Mouse (Mus musculus): ENCODE results near the gene Smok2b. TPM values are rescaled to one million over a fixed set of nuclear protein-coding genes. Genes with fewer than 3 reads are reported as not detected.

Gene Smok2b
- polyA plus RNA-seq (2017; shearing (Covaris generic)): 0.18 TPM

DNA sequence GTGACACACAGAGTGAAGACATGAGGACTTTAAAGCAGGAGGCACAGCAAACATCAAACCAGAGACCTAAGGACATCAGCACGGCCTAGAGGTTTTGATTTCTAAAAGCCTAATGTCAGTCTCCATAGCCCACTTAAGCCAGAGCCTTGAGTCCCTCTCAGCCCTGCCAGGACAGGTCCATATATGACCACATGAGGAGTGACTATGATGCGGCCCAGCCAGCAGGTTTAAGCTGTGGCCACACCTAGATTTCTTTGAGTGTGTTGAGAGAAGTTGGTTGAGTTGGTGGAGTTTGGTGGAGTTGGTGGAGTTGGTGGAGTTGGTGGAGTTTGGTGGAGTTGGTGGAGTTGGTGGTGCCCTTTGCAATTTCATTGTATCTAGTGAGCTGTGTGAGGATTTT, at the start of gene Smok2b:
TSS of gene Smok2b (plus strand) at position 301 of the 400 bp plus-strand sequence.

DNA sequence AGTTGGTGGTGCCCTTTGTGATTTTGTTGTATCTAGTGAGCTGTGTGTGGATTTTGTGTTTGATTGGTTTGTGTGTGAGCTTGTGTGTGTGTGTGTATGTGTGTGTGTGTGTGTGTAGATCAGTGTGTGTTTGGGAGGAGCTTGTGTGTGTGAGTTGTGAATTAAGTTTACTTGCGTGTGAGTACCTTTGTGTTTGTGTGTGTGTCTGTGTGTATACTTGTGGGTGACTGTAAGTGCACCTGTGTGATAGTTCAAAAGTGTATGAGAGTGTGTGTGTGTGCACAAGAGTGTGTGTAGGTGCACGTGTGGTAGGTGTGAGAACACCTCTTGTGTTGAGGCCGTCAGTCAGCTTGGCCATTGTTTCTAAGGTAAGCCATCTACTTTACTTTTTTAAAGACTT, 9.2 kb upstream of the Smok2b start, which contains the start of gene Smok2a:
TSS of gene Smok2a (plus strand) at position 301 of the 400 bp plus-strand sequence.

Other genes with a start within 250 kb of the Smok2b start
- 30.7 TPM for gene Wtap, start 236.1 kb upstream of the Smok2b start, polyA plus RNA-seq (2017; shearing (Covaris generic))
- gene Sod2, start 223.4 kb upstream of the Smok2b start, polyA plus RNA-seq (2017; shearing (Covaris generic)): 123 TPM
- not detected for gene Gpr31b, start 178.0 kb upstream of the Smok2b start, polyA plus RNA-seq (2017; shearing (Covaris generic))
- not detected for gene Tcp10b, start 169.2 kb upstream of the Smok2b start, polyA plus RNA-seq (2017; shearing (Covaris generic))
- not detected for gene Unc93a, start 98.4 kb upstream of the Smok2b start, polyA plus RNA-seq (2017; shearing (Covaris generic))
- gene Smok2a, start 9.1 kb upstream of the Smok2b start, polyA plus RNA-seq (2017; shearing (Covaris generic)): 0.18 TPM
- gene Tcp10c, start 124.3 kb downstream of the Smok2b start, polyA plus RNA-seq (2017; shearing (Covaris generic)): not detected

Data from inflammation-experienced regulatory T-cells, adult 16 weeks (primary cell).